Mouse (Mus musculus): Measurements from ENCODE around the gene Fry.

Gene Fry

GRCm38 (mm10) chr5:150513264-150513663 lies 394.8 kb downstream of the Fry start:
- no peak for DNase-seq (ENCODE audit: extremely low read depth, low read depth, low spot score)

- no peak for DNase-seq (ENCODE audit: extremely low read depth, low read depth, low spot score)
Observed at GRCm38 (mm10) chr5:150514027-150514426, 395.6 kb downstream of the Fry start.

GRCm38 (mm10) chr5:150518064-150518463 lies 399.6 kb downstream of the Fry start, which contains the start of gene Zar1l:
TSS of gene Zar1l (minus strand) at chr5:150518164.
- no peak for DNase-seq (ENCODE audit: extremely low read depth, low read depth, low spot score)

- no peak for DNase-seq (ENCODE audit: extremely low read depth, low read depth, low spot score)
Observed at GRCm38 (mm10) chr5:150519551-150519950, 401.1 kb downstream of the Fry start.

GRCm38 (mm10) chr5:150521937-150522866 lies 403.8 kb downstream of the Fry start, which contains the start of gene Brca2:
TSS of gene Brca2 (plus strand) at chr5:150522630.
- no peak for DNase-seq (ENCODE audit: extremely low read depth, low read depth, low spot score)

GRCm38 (mm10) chr5:150522867-150523234 lies 404.4 kb downstream of the Fry start:
- DNase-seq (ENCODE audit: extremely low read depth, low read depth, low spot score): no peak

GRCm38 (mm10) chr5:150525239-150525638 lies 406.8 kb downstream of the Fry start:
- DNase-seq (ENCODE audit: extremely low read depth, low read depth, low spot score): no peak

- no peak for DNase-seq (ENCODE audit: extremely low read depth, low read depth, low spot score)
Observed at GRCm38 (mm10) chr5:150541302-150541701, 422.9 kb downstream of the Fry start.

GRCm38 (mm10) chr5:150543184-150543583 lies 424.7 kb downstream of the Fry start:
- DNase-seq (ENCODE audit: extremely low read depth, low read depth, low spot score): no peak
